Mouse (Mus musculus) macrophage (primary cell): ENCODE measurements around the gene Hist1h4f. TPM values are rescaled to one million over a fixed set of nuclear protein-coding genes. Genes with fewer than 3 reads are reported as not detected.
A peak's percentile ranks its signal among the peaks of the same experiment; 100 is the strongest.
"Not testable (repeated sequence)": the region's sequence is repeated elsewhere in the genome, so short reads cannot be mapped to it uniquely, and the experiment has no call there.

ENCODE experiments used
- H3K27ac ChIP-seq: fragments of 350-480 bp; formaldehyde crosslinking; 2 replicates; pipeline ENCODE4 v1.9.0; 2021
- H3K36me3 ChIP-seq: fragments of 350-480 bp; formaldehyde crosslinking; 2 replicates; pipeline ENCODE4 v1.9.0; 2021; ENCODE audit errors: inconsistent target
- H3K4me3 ChIP-seq: fragments of 350-480 bp; formaldehyde crosslinking; 2 replicates; pipeline ENCODE4 v1.9.0; 2021; ENCODE audit errors: inconsistent target
- H3K79me2 ChIP-seq: fragments of 350-480 bp; formaldehyde crosslinking; 2 replicates; pipeline ENCODE4 v1.9.0; 2021; ENCODE audit errors: inconsistent target
- WGBS: methylation state at CpG from one replicate; pipeline ENCODE4 v1.1.7; 2026; ENCODE audit warnings: inconsistent platforms; ENCODE audit not compliant: missing documents; 5-methylcytosine and 5-hydroxymethylcytosine counted together
- polyA plus RNA-seq: library from polyadenylated mRNA; stranded (reverse); fragments of 250-400 nt; gene quantifications from 3 replicates; pipeline ENCODE4 v1.2.4, GENCODE M21; 2018; ENCODE audit warnings: inconsistent platforms

Gene Hist1h4f
- polyA plus RNA-seq, 1 experiment from 2014 or later = not detected

GRCm38 (mm10) chr13:23583387-23584068 lies 32.1 kb upstream of the Hist1h4f start:
- peak overlapping the region; percentile 88 for H3K27ac ChIP-seq
- H3K4me3 ChIP-seq = no peak overlapping the region
- no peaks in the 10 kb centered on the region for H3K79me2 ChIP-seq
- H3K36me3 ChIP-seq = no peaks in the 10 kb centered on the region

- 27% methylated on average over 6 of the region's 6 CpGs for WGBS
- no peaks in the 10 kb centered on the region for H3K79me2 ChIP-seq
- H3K4me3 ChIP-seq = peak overlapping the region; percentile 32
Measured at GRCm38 (mm10) chr13:23582219-23583056, 31.0 kb upstream of the Hist1h4f start.

DNA sequence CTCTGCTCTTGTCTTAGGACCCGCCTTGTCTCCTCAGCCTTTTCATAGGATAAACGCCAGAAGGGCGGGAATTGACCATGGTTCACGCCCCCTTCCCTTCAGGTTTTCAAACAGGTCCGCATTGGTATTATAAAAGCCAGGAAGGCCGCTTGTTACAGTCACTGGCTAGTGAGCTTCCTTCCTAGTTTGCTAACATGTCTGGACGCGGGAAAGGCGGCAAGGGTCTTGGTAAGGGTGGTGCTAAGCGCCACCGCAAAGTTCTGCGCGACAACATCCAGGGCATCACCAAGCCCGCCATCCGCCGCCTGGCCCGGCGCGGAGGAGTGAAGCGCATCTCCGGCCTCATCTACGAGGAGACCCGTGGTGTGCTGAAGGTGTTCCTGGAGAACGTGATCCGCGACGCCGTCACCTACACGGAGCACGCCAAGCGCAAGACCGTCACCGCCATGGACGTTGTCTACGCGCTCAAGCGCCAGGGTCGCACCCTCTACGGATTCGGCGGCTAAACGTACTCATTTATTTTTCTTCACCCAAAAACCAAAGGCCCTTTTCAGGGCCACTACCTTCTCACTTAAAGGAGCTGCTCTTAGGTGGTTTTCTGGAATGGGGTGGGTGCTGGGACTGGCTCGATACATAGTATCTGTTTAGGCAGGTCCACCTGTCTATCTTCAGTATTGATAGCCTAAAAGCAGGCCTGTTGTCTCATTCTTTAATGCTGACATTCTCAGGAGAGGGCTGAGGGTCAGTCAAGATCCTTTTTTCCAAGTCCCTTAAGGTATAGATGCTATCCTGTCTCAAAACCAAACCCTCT lies 30.2 kb upstream of the Hist1h4f start, which contains the start of gene Hist1h4d:
TSS of gene Hist1h4d (plus strand) at position 191 of the 811 bp plus-strand sequence.
- WGBS = 0% methylated on average over 40 of the region's 43 CpGs
- Histone ChIP-seq H3K79me2 (no peaks in the 10 kb centered on the region), H3K27ac (peak within 1 kb of the TSS; percentile 88), H3K4me3 (peak within 1 kb of the TSS; percentile 32), H3K36me3 (no peaks in the 10 kb centered on the region)

More at GRCm38 (mm10) chr13:23582219-23583056, 31.0 kb upstream of the Hist1h4f start:
- H3K27ac ChIP-seq = peak overlapping the region; percentile 88
- no peaks in the 10 kb centered on the region for H3K36me3 ChIP-seq

DNA sequence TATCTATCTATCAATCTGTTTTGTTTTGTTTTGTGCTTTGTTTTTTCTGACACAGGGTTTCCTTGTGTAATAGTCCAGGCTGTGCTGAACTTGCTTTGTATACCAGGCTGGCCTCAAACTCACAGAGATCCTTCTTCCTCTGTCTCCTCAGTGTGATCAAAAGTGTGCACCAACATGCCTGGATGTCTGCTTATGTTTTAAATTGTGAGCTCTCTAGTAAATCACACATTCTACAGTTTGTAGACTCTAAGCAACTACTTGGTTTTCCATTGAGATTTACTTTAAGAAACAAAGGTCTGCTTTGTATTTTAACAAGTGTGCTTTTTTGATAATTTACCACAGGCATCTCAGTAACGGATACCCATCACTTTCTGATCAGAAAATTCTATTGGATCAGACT lies 26.4 kb upstream of the Hist1h4f start:
- Histone ChIP-seq H3K4me3 (no peak overlapping the region), H3K36me3 (no peaks in the 10 kb centered on the region), H3K27ac (no peak overlapping the region), H3K79me2 (peaks cover 6% of the 10 kb centered on the region; the same call in 1 of the 2 replicates)
- WGBS = 92% methylated on average over 1 of the region's 1 CpGs

DNA sequence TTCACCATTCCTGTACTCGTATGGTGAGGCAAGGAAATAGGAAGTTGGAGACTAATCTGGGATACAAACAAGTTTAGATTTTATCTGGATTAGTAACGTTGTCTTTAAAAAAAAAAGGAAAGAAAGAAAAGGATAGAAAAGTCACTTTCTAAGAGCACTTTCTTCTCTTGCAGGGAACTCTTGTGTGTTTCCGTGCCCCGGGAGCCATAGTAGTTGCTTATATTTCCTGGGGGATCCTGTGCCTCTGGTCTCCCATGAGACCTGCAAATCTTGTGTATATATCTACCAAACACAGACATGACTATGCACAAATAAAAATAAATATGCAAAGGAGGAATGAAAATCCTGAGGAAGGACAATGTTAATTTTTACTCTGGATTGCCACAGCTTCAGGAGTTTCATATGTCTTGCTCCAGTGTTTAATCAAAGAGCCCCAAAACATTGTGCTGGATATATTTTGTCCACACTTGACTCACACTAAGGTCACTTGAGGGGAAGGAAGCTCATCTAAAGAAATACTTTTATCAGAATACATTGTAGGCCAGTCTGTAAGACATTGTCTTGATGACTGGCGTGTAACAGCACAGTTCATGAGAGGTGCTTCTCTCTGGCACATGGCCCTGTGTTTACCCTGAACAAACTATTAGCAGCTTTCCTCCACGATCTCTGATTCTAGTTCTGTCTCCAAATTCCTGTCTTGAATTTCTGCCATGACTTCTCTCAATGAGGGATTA lies 25.6 kb upstream of the Hist1h4f start:
- peak overlapping the region; percentile 29; the same call in 1 of the 2 replicates for H3K4me3 ChIP-seq
- WGBS = 65% methylated on average over 6 of the region's 6 CpGs
- H3K79me2 ChIP-seq = peaks cover 14% of the 10 kb centered on the region; the same call in 1 of the 2 replicates
- peak overlapping the region; percentile 54 for H3K27ac ChIP-seq
- no peaks in the 10 kb centered on the region for H3K36me3 ChIP-seq

- H3K27ac ChIP-seq = peak overlapping the region; percentile 54
- H3K4me3 ChIP-seq = peak overlapping the region; percentile 29
- no peaks in the 10 kb centered on the region for H3K36me3 ChIP-seq
- peaks cover 18% of the 10 kb centered on the region; the same call in 1 of the 2 replicates for H3K79me2 ChIP-seq
- WGBS = 52% methylated on average over 7 of the region's 7 CpGs
Measured at GRCm38 (mm10) chr13:23576351-23576881, 25.0 kb upstream of the Hist1h4f start.

DNA sequence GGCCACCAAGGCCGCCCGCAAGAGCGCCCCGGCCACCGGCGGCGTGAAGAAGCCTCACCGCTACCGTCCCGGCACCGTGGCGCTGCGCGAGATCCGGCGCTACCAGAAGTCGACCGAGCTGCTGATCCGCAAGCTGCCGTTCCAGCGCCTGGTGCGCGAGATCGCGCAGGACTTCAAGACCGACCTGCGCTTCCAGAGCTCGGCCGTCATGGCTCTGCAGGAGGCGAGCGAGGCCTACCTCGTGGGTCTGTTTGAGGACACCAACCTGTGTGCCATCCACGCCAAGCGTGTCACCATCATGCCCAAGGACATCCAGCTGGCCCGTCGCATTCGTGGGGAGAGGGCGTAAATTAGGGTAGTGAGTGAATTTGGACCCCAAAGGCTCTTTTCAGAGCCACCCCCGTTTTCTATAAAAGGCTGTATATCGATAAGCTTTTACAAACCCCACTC lies 24.4 kb upstream of the Hist1h4f start:
- H3K79me2 ChIP-seq = peaks cover 18% of the 10 kb centered on the region; the same call in 1 of the 2 replicates
- WGBS = 4% methylated on average over 8 of the region's 40 CpGs
- H3K36me3 ChIP-seq = not testable (repeated sequence)
- peak overlapping the region; percentile 54 for H3K27ac ChIP-seq
- H3K4me3 ChIP-seq = peak overlapping the region; percentile 29

GRCm38 (mm10) chr13:23575271-23575851 lies 23.9 kb upstream of the Hist1h4f start, which contains the start of gene Hist1h3d:
TSS of gene Hist1h3d (plus strand) at chr13:23575763.
- Histone ChIP-seq H3K4me3 (peak within 1 kb of the TSS; percentile 29), H3K36me3 (no peaks in the 10 kb centered on the region), H3K79me2 (peaks cover 18% of the 10 kb centered on the region; the same call in 1 of the 2 replicates), H3K27ac (peak within 1 kb of the TSS; percentile 67)
- 2% methylated on average over 13 of the region's 18 CpGs for WGBS

- H3K79me2 ChIP-seq = peaks cover 18% of the 10 kb centered on the region; the same call in 1 of the 2 replicates
- WGBS = 5% methylated on average over 2 of the region's 39 CpGs
- peak overlapping the region; percentile 13; the same call in 1 of the 2 replicates for H3K4me3 ChIP-seq
- H3K27ac ChIP-seq = peak overlapping the region; percentile 67
- not testable (repeated sequence) for H3K36me3 ChIP-seq
Measured at GRCm38 (mm10) chr13:23574546-23575170, 23.2 kb upstream of the Hist1h4f start.

DNA sequence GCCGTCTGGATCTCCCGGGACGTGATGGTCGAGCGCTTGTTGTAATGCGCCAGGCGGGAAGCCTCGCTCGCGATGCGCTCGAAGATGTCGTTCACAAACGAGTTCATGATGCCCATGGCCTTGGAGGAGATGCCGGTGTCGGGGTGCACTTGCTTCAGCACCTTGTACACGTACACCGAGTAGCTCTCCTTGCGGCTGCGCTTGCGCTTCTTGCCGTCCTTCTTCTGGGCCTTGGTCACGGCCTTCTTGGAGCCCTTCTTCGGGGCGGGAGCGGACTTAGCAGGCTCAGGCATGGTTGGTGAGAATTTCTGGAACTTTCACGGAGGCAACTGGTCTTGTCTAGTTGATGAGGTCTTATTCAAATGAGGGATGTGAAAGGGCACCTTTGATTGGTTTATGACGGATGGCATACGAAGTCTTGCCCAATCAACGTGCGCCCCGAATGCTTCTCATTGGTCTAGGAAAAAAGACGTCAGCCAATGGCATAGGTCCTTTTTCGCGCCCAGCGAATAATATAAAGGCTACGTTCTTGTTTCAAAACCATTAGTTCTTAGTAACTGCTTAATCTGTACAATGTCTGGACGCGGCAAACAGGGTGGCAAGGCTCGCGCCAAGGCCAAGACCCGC lies 22.6 kb upstream of the Hist1h4f start, which contains the start of the genes Hist1h2bf and Hist1h2ad:
TSS of gene Hist1h2bf (minus strand) at position 299 of the 627 bp plus-strand sequence.
TSS of gene Hist1h2ad (plus strand) at position 484 of the 627 bp plus-strand sequence.
- H3K36me3 ChIP-seq = not testable (repeated sequence)
- under 1% methylated on average over 23 of the region's 42 CpGs for WGBS
- peak within 1 kb of the TSS; percentile 41 for H3K4me3 ChIP-seq
- peak within 1 kb of the TSS; percentile 75 for H3K27ac ChIP-seq
- H3K79me2 ChIP-seq = peaks cover 18% of the 10 kb centered on the region; the same call in 1 of the 2 replicates

DNA sequence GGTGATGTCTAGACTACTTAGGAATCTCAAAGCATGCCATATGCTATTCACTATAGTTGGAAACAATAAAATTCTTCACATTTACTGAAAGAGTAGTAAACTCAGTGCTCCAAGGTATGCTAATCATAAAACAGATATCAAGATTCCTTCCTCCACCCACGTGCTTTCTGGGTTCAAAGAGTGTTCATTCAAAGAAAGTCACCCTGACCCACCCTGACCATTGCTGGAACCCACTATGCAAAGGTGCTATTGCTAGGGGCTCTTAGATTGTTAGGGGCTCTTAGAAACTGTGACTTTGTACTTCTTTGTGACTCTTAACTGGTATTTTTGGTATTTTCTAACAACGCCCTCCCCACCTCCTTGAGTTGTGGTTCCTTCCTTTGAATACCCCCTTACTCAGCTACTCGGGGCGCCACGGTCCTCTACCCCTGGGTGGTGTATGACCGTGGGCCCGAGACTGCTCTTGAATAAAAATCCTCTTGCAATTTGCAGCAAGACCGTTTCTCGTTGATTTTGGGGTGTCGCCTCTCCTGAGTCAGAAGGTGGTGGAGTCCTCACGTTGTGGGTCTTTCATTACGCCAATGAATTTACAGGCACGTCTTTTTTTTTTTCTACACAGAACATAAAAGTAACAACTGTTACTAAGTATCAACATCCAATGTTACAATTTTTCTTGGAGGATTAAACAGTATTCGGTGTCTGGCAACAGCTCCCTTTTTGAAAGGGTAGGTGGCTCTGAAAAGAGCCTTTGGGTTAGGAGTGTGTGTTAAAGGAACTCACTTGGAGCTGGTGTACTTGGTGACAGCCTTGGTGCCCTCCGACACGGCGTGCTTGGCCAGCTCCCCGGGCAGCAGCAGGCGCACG lies 21.8 kb upstream of the Hist1h4f start:
- Histone ChIP-seq H3K79me2 (peaks cover 18% of the 10 kb centered on the region; the same call in 1 of the 2 replicates), H3K4me3 (peak overlapping the region; percentile 41), H3K27ac (peak overlapping the region; percentile 75)
- 6% methylated on average over 14 of the region's 20 CpGs for WGBS
- not testable (repeated sequence) for H3K36me3 ChIP-seq
